Mouse (Mus musculus) embryonic facial prominence, embryonic 14.5 days (tissue): ENCODE measurements around the gene Tmeff2. TPM values are rescaled to one million over a fixed set of nuclear protein-coding genes. Genes with fewer than 3 reads are reported as not detected.
A peak's percentile ranks its signal among the peaks of the same experiment; 100 is the strongest.

Experiments used
- ATAC-seq: fragments of 200-750 bp; cut with Nextera tagmentation; 2 replicates; pipeline ENCODE4 v1.8.0; 2017; ENCODE audit warnings: low read depth, moderate number of reproducible peaks, moderate TSS enrichment
- DNase-seq: peaks from one replicate; pipeline ENCODE4 v3.0.0-alpha.2; 2015; ENCODE audit warnings: low spot score
- H3K27ac ChIP-seq: fragments of 300-500 bp; sonication (generic); replicated peaks from 2 replicates; pipeline ENCODE4 v1.5.1; 2014; ENCODE audit warnings: low read depth, mild to moderate bottlenecking, low read length, moderate library complexity
- H3K27me3 ChIP-seq: fragments of 300-500 bp; sonication (generic); replicated peaks from 2 replicates; pipeline ENCODE4 v1.6.1; 2014; ENCODE audit warnings: low read length; ENCODE audit not compliant: control insufficient read depth, insufficient read depth
- H3K36me3 ChIP-seq: fragments of 300-500 bp; sonication (generic); 2 replicates; pipeline ENCODE4 v1.6.1; 2014; ENCODE audit warnings: low read length, mixed read lengths; ENCODE audit not compliant: control insufficient read depth, insufficient read depth
- H3K4me1 ChIP-seq: fragments of 300-500 bp; sonication (generic); 2 replicates; pipeline ENCODE4 v1.6.1; 2014; ENCODE audit warnings: antibody characterized with exemption, low read length; ENCODE audit not compliant: control insufficient read depth, insufficient read depth
- H3K4me2 ChIP-seq: fragments of 300-500 bp; sonication (generic); 2 replicates; pipeline ENCODE4 v1.6.1; 2014; ENCODE audit warnings: low read depth, mild to moderate bottlenecking, low read length, moderate library complexity, mixed read lengths
- H3K4me3 ChIP-seq: fragments of 300-500 bp; sonication (generic); 2 replicates; pipeline ENCODE4 v1.5.1; 2014; ENCODE audit warnings: low read depth, mild to moderate bottlenecking, low read length
- H3K9ac ChIP-seq: fragments of 300-500 bp; sonication (generic); 2 replicates; pipeline ENCODE4 v1.6.1; 2014; ENCODE audit warnings: low read depth, mild to moderate bottlenecking, low read length, moderate library complexity, mixed read lengths
- H3K9me3 ChIP-seq: fragments of 300-500 bp; sonication (generic); 2 replicates; pipeline ENCODE4 v1.6.1; 2016; ENCODE audit warnings: low read length; ENCODE audit not compliant: control insufficient read depth
- WGBS: fragments of 180-500 bp; shearing (Covaris S2); extraction: QIAGEN DNeasy Blood & Tissue Kit; methylation state at CpG from one replicate; pipeline ENCODE4 v1.1.7; 2014; 5-methylcytosine and 5-hydroxymethylcytosine counted together
- polyA plus RNA-seq: library from polyadenylated mRNA; unstranded; fragments of >200 nt; fragmentation: Nextera tagmentation; extraction: Ambion mirVana; gene quantifications from 2 replicates; pipeline ENCODE4 v1.2.1, GENCODE M21; 2014

Gene Tmeff2
- polyA plus RNA-seq, 1 experiment from 2014 or later = 26.3 TPM

DNA sequence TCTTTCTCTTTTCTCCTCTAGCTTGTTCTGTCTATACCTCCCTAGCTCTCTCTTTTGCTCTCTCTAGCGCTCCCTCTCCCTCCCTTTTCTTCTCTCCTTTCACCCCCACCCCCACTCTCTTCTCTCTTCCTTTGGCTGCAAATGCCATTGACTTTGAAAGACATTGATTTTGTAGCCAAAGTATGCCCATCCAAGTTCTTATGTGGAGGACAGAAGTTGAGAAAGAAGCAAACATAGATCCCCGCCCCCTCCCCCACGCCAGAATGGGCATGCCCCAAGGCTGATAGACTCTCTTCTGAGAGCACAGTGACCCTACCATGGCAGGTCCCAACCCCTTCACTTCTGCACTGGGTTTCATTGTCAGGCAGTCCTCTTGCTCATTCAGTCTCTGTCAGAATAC, 28.3 kb downstream of the Tmeff2 start:
- peaks cover 4% of the 10 kb centered on the region; the same call in 1 of the 2 replicates for H3K4me1 ChIP-seq
- H3K9ac ChIP-seq = no peak overlapping the region
- DNase-seq (no peak), ATAC-seq (no peak)
- peak overlapping the region; percentile 99 for H3K4me2 ChIP-seq
- H3K27ac ChIP-seq = no peak overlapping the region
- peaks cover 48% of the 10 kb centered on the region for H3K27me3 ChIP-seq
- 18% methylated on average over 3 of the region's 3 CpGs for whole genome bisulfite sequencing
- peak overlapping the region; percentile 17; the same call in 1 of the 2 replicates for H3K4me3 ChIP-seq
- H3K36me3 ChIP-seq = no peaks in the 10 kb centered on the region
- H3K9me3 ChIP-seq = no peaks in the 10 kb centered on the region

DNA sequence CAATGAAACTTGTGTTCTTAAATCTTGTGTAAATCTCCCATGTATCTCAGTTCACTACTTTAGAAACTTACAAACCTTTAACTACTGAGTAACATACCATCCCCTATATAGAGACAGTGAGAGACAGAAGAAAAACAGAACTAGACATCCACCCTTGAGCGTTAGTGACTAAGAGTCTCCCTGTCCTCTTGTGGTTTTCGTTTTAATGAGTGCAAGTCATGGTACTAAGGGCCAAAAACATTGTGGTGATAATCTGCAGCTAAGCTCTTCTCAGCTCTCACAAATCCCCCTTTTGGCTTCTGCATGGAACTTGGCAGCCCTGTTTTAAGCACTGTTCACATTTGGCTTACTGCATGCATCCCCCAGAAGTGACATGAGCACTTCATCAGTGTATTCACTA, 34.6 kb downstream of the Tmeff2 start:
- ATAC-seq (no peak), DNase-seq (no peak)
- no peaks in the 10 kb centered on the region for H3K4me1 ChIP-seq
- H3K36me3 ChIP-seq = no peaks in the 10 kb centered on the region
- no peak overlapping the region for H3K4me2 ChIP-seq
- H3K9ac ChIP-seq = no peak overlapping the region
- H3K27me3 ChIP-seq = no peaks in the 10 kb centered on the region
- no peak overlapping the region for H3K4me3 ChIP-seq
- no peaks in the 10 kb centered on the region for H3K9me3 ChIP-seq
- no peak overlapping the region for H3K27ac ChIP-seq
- 55% methylated on average over 2 of the region's 2 CpGs for WGBS

DNA sequence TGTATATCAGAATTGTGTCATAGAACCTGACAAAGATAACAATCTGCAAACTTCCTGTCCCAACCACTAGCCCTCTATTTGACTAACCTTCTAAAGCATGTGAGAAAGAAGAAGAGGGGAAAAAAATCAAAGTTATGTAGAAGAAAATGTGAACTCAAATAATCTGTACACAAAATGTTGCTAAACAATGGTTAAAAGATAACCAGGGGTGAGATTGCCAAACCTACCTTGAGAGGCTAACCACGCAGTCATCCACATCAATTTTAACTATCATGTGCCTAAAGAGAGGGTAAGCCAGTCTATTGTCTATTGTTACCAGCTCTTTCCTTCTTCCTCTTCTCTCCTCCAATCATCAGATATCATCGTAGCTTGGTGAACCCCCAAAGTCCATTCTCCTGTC, 35.0 kb downstream of the Tmeff2 start:
- H3K9ac ChIP-seq = no peak overlapping the region
- H3K4me2 ChIP-seq = no peak overlapping the region
- H3K27me3 ChIP-seq = no peaks in the 10 kb centered on the region
- no peaks in the 10 kb centered on the region for H3K36me3 ChIP-seq
- ATAC-seq = no peak
- no peak overlapping the region for H3K27ac ChIP-seq
- H3K4me1 ChIP-seq = no peaks in the 10 kb centered on the region
- no peaks in the 10 kb centered on the region for H3K9me3 ChIP-seq
- WGBS = 92% methylated on average over 2 of the region's 2 CpGs
- DNase-seq = no peak
- no peak overlapping the region for H3K4me3 ChIP-seq

DNA sequence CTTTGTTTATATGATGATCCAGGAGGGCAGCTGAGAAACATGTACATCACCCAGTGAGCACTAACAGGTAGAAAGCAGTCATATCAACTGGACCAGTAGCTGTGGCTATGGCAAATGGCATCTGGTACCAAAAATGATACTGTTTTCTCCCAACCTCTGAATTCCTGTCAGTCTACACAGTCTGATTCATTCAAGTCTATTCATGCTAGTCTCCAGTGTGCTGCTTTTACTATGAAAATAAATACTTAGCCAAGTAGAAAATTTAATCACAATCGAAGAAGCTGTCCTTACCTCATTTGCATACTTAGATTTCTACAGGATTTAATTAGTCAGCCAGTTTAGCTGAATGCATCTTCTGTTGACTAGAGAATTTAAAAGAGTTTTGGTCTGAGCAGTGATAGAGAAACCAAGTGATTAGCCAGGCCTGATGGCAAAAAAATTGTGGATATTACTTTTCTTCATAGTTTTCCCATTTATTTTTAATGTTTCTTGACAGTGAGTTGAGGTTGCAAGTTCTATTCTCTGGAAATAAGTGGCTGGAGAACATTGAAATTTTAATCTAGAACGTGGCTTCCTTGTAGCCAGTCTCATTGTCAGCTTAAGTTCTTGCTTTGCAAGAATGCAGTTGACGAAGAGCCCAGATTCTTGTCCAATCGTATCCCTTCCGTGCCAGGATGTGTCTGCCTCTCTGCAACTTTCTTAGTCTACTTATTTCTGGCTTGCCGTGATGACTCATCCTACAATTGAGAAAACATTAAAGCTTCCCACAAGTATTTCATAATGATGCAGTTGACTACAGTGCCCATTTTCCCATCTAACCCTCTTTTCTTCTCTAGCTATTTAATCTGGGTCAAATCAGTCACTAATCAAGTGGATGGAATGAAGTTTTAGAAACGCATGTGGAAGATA, 39.9 kb downstream of the Tmeff2 start:
- H3K9ac ChIP-seq = no peak overlapping the region
- H3K27me3 ChIP-seq = no peaks in the 10 kb centered on the region
- no peaks in the 10 kb centered on the region for H3K36me3 ChIP-seq
- ATAC-seq = no peak
- H3K9me3 ChIP-seq = no peaks in the 10 kb centered on the region
- no peak overlapping the region for H3K4me3 ChIP-seq
- no peak overlapping the region for H3K4me2 ChIP-seq
- WGBS = 74% methylated on average over 7 of the region's 7 CpGs
- DNase-seq = no peak
- no peaks in the 10 kb centered on the region for H3K4me1 ChIP-seq
- H3K27ac ChIP-seq = no peak overlapping the region

DNA sequence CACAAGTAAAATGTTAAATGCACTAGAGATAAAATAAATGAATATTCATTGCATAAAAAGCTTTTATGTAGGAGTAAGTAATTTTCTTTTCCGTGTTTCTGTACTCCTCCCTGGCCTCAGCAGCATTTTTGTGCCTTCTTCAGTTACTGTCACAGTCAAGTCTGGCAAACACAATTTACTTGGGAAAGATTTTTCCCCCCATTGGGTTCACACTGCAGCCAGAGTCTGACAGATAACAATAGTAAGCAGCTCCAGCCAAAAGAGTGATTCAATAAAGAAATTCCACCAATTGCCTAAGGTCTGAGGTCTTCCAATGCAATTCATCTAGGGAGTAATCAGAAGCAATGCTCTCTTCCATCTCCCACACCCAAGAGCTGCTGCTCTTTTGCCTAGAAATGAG, 48.1 kb downstream of the Tmeff2 start:
- no peak overlapping the region for H3K4me3 ChIP-seq
- 44% methylated on average over 1 of the region's 1 CpGs for WGBS
- ATAC-seq = no peak

DNA sequence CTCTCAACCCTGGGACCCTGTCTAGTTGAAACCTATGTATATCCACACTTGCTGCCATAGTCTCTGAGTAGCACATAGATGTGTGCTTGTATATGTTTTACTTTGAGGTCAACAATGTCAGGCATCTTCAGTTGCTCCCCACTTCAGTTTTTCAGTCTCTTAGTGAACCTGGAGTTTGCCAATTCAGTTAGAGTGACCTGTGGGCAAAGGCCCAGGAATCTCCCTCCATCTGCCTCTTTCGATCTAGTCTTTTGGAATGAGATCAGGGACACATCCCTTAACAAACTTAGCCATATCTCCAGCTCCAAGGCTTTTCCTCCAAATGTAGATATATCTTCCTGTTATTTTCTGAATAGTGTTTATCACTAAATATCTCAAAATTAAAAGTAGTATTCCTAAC, 58.4 kb downstream of the Tmeff2 start:
- Histone ChIP-seq H3K36me3 (no peaks in the 10 kb centered on the region), H3K4me2 (no peak overlapping the region), H3K9me3 (no peaks in the 10 kb centered on the region), H3K27me3 (no peaks in the 10 kb centered on the region), H3K9ac (no peak overlapping the region), H3K27ac (no peak overlapping the region), H3K4me1 (no peaks in the 10 kb centered on the region), H3K4me3 (no peak overlapping the region)
- DNase-seq (no peak), ATAC-seq (no peak)
- 86% methylated on average over 1 of the region's 1 CpGs for WGBS

More for the DNA sequence above, 48.1 kb downstream of the Tmeff2 start:
- Histone ChIP-seq H3K4me1 (no peaks in the 10 kb centered on the region), H3K27me3 (no peaks in the 10 kb centered on the region), H3K4me2 (no peak overlapping the region), H3K36me3 (no peaks in the 10 kb centered on the region), H3K27ac (no peak overlapping the region), H3K9ac (no peak overlapping the region), H3K9me3 (no peaks in the 10 kb centered on the region)
- peak; percentile 54 for DNase-seq

DNA sequence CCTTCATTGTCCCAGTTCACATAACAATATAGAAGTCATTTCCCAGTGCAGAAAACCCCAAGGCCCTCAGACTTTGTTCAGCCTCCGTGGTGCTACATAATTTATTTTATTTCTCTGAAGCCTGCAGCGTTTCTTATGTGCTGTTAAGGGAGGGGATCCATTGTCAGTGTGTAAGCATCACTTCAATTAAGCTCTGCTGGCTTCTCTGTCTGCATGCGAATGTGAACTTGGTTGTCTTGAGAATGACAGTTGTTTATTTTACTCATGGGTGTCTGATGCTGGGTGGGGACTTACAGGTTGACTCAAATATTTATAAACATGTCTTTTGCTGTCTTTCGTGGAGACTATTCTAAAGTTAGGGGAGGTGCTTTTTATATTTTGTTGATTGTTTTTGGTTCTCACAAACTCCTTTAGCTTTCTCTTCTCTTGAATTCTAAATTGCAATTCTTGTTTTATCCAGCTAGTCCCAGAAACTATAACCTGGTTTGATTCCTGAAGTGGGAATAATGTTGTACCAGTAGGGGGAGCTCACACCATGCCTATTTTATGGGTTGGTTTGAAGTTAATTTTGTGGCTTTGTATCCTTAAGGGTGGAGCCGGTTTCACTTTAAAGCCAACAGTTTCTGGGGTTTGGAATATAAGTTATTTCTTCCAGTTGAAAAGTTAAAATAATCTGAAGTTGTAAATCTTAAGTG, 61.7 kb downstream of the Tmeff2 start:
- H3K4me3 ChIP-seq = no peak overlapping the region
- H3K36me3 ChIP-seq = no peaks in the 10 kb centered on the region
- no peaks in the 10 kb centered on the region for H3K27me3 ChIP-seq
- DNase-seq (peak; percentile 83), ATAC-seq (no peak)
- H3K4me2 ChIP-seq = no peak overlapping the region
- no peaks in the 10 kb centered on the region for H3K4me1 ChIP-seq
- 43% methylated on average over 5 of the region's 5 CpGs for WGBS
- no peak overlapping the region for H3K27ac ChIP-seq
- no peak overlapping the region for H3K9ac ChIP-seq
- H3K9me3 ChIP-seq = no peaks in the 10 kb centered on the region

DNA sequence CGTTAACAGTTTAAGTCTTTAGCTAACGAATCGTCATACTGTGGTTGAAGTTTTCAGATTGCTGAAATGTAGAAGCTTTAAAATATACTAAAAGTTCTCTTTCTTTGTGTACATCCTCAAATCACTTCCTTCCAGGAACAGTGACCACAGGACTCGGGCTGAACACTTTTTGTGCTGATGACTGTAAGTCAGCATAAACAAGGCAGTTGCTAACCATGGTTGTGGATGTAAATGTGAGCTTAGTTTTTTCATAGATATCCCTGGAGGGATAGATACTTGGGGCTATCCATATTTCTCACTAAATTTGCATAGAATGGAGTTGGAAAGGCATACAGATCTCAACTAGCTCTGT, 62.2 kb downstream of the Tmeff2 start:
- H3K27me3 ChIP-seq = no peaks in the 10 kb centered on the region
- H3K4me2 ChIP-seq = no peak overlapping the region
- H3K9ac ChIP-seq = no peak overlapping the region
- no peak for ATAC-seq
- no peak overlapping the region for H3K4me3 ChIP-seq
- H3K27ac ChIP-seq = no peak overlapping the region
- peak; percentile 34 for DNase-seq
- H3K9me3 ChIP-seq = no peaks in the 10 kb centered on the region
- H3K4me1 ChIP-seq = no peaks in the 10 kb centered on the region
- WGBS = 50% methylated on average over 4 of the region's 4 CpGs
- no peaks in the 10 kb centered on the region for H3K36me3 ChIP-seq
